9 mouse cellular contexts compared by ENCODE assay signal in genomic region chrX:153007021-153007684, GRCm38 (mm10). TPM values are rescaled to one million over a fixed set of nuclear protein-coding genes. Genes with fewer than 3 reads are reported as not detected.
DNase-seq lines count a peak whose midpoint lies in the region; ATAC-seq and TF ChIP-seq lines count a peak whose summit lies in the region.
"Had no signal": no experiment of that assay in that cellular context is flagged by ENCODE, and none has a peak within 500 bp of the region (broad histone marks: within the 10 kb centered on the region; RNA-seq: fewer than 3 reads in every experiment).

No protein-coding gene starts in this region.

- DNase-seq in A20 (ENCODE audit: low read depth, low spot score), result peak; percentile 70
- DNase-seq in brain, embryonic 14.5 days (ENCODE audit: low read depth), result peak; percentile 78
- DNase-seq in liver, adult 2 months (ENCODE audit: extremely low read depth, low read depth, low spot score), result peak; percentile 18
- DNase-seq in midbrain, postnatal 0 days (ENCODE audit: low spot score), result peak; percentile 50
- peak; percentile 25 for DNase-seq in splenic B cell, adult 2 months (ENCODE audit: low read depth, low spot score)

- H3K4me3 ChIP-seq in heart, embryonic 12.5 days, result peak overlapping the region; percentile 67
- peak overlapping the region; percentile 63 for H3K4me3 ChIP-seq in kidney, embryonic 15.5 days (replicated peaks)
- peak overlapping the region; percentile 99 for H3K4me3 ChIP-seq in liver, adult 2 months (ENCODE audit: insufficient read depth, low read depth, low read length)
- H3K4me3 ChIP-seq in midbrain, postnatal 0 days (ENCODE audit: low read depth, low read length), result peak overlapping the region; percentile 49

- no peaks in the 10 kb centered on the region for H3K27me3 ChIP-seq in heart, embryonic 12.5 days (replicated peaks)
- H3K27me3 ChIP-seq in kidney, embryonic 15.5 days, result peaks cover 23% of the 10 kb centered on the region; the same call in 1 of the 2 replicates
- H3K27me3 ChIP-seq in liver, adult 2 months (ENCODE audit: control insufficient read depth, insufficient read depth, low read length), result no peaks in the 10 kb centered on the region
- H3K27me3 ChIP-seq in midbrain, postnatal 0 days (ENCODE audit: insufficient read depth, low read length), result no peaks in the 10 kb centered on the region
- no peaks in the 10 kb centered on the region for H3K27me3 ChIP-seq in splenic B cell, adult 2 months (ENCODE audit: control insufficient read depth, insufficient read depth, low read length, poor library complexity, severe bottlenecking)

- peak; percentile 91 for ATAC-seq in erythroblast, adult 5-6 weeks (replicated peaks; ENCODE audit: low FRiP score, poor library complexity, severe bottlenecking)
- ATAC-seq in heart, embryonic 12.5 days (ENCODE audit: insufficient number of reproducible peaks, low FRiP score), result peak; percentile 90
- ATAC-seq in kidney, embryonic 15.5 days (replicated peaks; ENCODE audit: low FRiP score), result peak; percentile 91
- ATAC-seq in midbrain, postnatal 0 days (ENCODE audit: low FRiP score), result peak; percentile 89

- 13% methylated on average over 55 of the region's 58 CpGs for WGBS in heart, embryonic 12.5 days
- 23% methylated on average over 57 of the region's 58 CpGs for WGBS in kidney, embryonic 15.5 days
- WGBS in liver, adult 2 months, result 0% methylated on average over 42 of the region's 58 CpGs
- 35% methylated on average over 54 of the region's 58 CpGs for WGBS in midbrain, postnatal 0 days

- no peaks in the 10 kb centered on the region for H3K36me3 ChIP-seq in heart, embryonic 12.5 days
- no peaks in the 10 kb centered on the region for H3K36me3 ChIP-seq in kidney, embryonic 15.5 days
- no peaks in the 10 kb centered on the region for H3K36me3 ChIP-seq in liver, adult 2 months (ENCODE audit: control insufficient read depth, insufficient read depth, low read length)
- H3K36me3 ChIP-seq in midbrain, postnatal 0 days (ENCODE audit: insufficient read depth, low read length), result no peaks in the 10 kb centered on the region
- no peaks in the 10 kb centered on the region for H3K36me3 ChIP-seq in splenic B cell, adult 2 months (ENCODE audit: control insufficient read depth, insufficient read depth, low read length, poor library complexity, severe bottlenecking)

- peak overlapping the region; percentile 75 for H3K4me2 ChIP-seq in heart, embryonic 12.5 days
- peak overlapping the region; percentile 69 for H3K4me2 ChIP-seq in kidney, embryonic 15.5 days
- H3K4me2 ChIP-seq in midbrain, postnatal 0 days (ENCODE audit: low read depth, low read length, poor library complexity, severe bottlenecking), result peak overlapping the region; percentile 58

- peak; percentile 41; the same call in 1 of the 2 replicates for TF ChIP-seq POLR2A in brain, embryonic 14.5 days (IDR thresholded peaks at IDR 0.05; ENCODE audit: borderline replicate concordance, extremely low read depth, insufficient read depth, insufficient read length, poor library complexity, severe bottlenecking)
- TF ChIP-seq POLR2A in liver, adult 2 months (IDR thresholded peaks at IDR 0.05; ENCODE audit: extremely low read depth, insufficient read depth, low read length), result no peak

- no peaks in the 10 kb centered on the region for H3K4me1 ChIP-seq in heart, embryonic 12.5 days (replicated peaks)
- 0 out of 2 replicates have a peak, but pooled peaks cover 2% of the 10 kb centered on the region for H3K4me1 ChIP-seq in kidney, embryonic 15.5 days
- H3K4me1 ChIP-seq in liver, adult 2 months (ENCODE audit: control insufficient read depth, insufficient read depth, low read length), result no peaks in the 10 kb centered on the region
- no peaks in the 10 kb centered on the region for H3K4me1 ChIP-seq in midbrain, postnatal 0 days (ENCODE audit: insufficient read depth, low read length)

- no peak for TF ChIP-seq CTCF in brain, embryonic 14.5 days (IDR thresholded peaks at IDR 0.05; ENCODE audit: borderline replicate concordance, extremely low read depth, insufficient read depth, insufficient read length)
- TF ChIP-seq CTCF in liver, adult 2 months (IDR thresholded peaks at IDR 0.05; ENCODE audit: low read depth, low read length), result no peak
- TF ChIP-seq CTCF in midbrain, postnatal 0 days (IDR thresholded peaks at IDR 0.05), result no peak

- H3K27ac ChIP-seq in heart, embryonic 12.5 days (ENCODE audit: poor library complexity, severe bottlenecking), result peak overlapping the region; percentile 73
- peak overlapping the region; percentile 64 for H3K27ac ChIP-seq in kidney, embryonic 15.5 days
- peak overlapping the region; percentile 37 for H3K27ac ChIP-seq in liver, adult 2 months (replicated peaks; ENCODE audit: insufficient read depth, low read depth, low read length)
- peak overlapping the region; percentile 81 for H3K27ac ChIP-seq in midbrain, postnatal 0 days (ENCODE audit: low read depth, low read length)

- H3K9ac ChIP-seq in heart, embryonic 12.5 days, result peak overlapping the region; percentile 72
- peak overlapping the region; percentile 38 for H3K9ac ChIP-seq in kidney, embryonic 15.5 days
- peak overlapping the region; percentile 68 for H3K9ac ChIP-seq in liver, adult 2 months (ENCODE audit: low read depth, low read length)
- H3K9ac ChIP-seq in midbrain, postnatal 0 days (replicated peaks; ENCODE audit: low read length, poor library complexity, severe bottlenecking), result peak overlapping the region; percentile 63

- 0 out of 2 replicates have a peak, but pooled peaks cover 5% of the 10 kb centered on the region for H3K9me3 ChIP-seq in heart, embryonic 12.5 days (replicated peaks)
- no peaks in the 10 kb centered on the region for H3K9me3 ChIP-seq in kidney, embryonic 15.5 days (replicated peaks)
- no peaks in the 10 kb centered on the region for H3K9me3 ChIP-seq in midbrain, postnatal 0 days (ENCODE audit: low read length)

- no peaks in the 10 kb centered on the region for H3K79me2 ChIP-seq in liver, adult 2 months (ENCODE audit: control insufficient read depth, insufficient read depth, low read length)

RNA-seq across cellular contexts. Expression of gene Usp51, which starts 0.9 kb away (rescaled TPM):
- polyA plus RNA-seq in brain, embryonic 14.5 days (2012; rRNA removed), result 1.8 and 2.3 TPM in 2 replicates
- not detected in 2 replicates for total RNA-seq in erythroblast, adult 5-6 weeks (2015; ENCODE audit: low replicate concordance)
- not detected in 2 replicates for total RNA-seq in erythroblast, adult 5-6 weeks (2017; ENCODE audit: low replicate concordance)
- polyA plus RNA-seq in heart, embryonic 12.5 days (2016; fragmentation: Nextera tagmentation; extraction: Ambion mirVana), result 0.96 and 1.5 TPM in 2 replicates
- 0.95 and 1.2 TPM in 2 replicates for polyA plus RNA-seq in kidney, embryonic 15.5 days (2015; fragmentation: Nextera tagmentation; extraction: Ambion mirVana)
- 0.07 TPM in 1 of 2 replicates, not detected in the other for total RNA-seq in liver, adult 2 months (2014; rRNA removed)
- polyA plus RNA-seq in liver, adult 2 months (2012; rRNA removed), result not detected in 2 replicates
- total RNA-seq in midbrain, postnatal 0 days (2014; rRNA removed), result 2.4 and 5.4 TPM in 2 replicates
- polyA plus RNA-seq in midbrain, postnatal 0 days (2015; fragmentation: Nextera tagmentation; extraction: Ambion mirVana), result 3.4 and 3.9 TPM in 2 replicates
- polyA plus RNA-seq: C2C12 had no signal

RNA-seq across cellular contexts. Expression of gene Mageh1, which starts 30.2 kb away (rescaled TPM):
- 77.9 and 89.3 TPM in 2 replicates for polyA plus RNA-seq in brain, embryonic 14.5 days (2012; rRNA removed)
- total RNA-seq in erythroblast, adult 5-6 weeks (2015; ENCODE audit: low replicate concordance), result not detected in 2 replicates
- not detected in 2 replicates for total RNA-seq in erythroblast, adult 5-6 weeks (2017; ENCODE audit: low replicate concordance)
- polyA plus RNA-seq in heart, embryonic 12.5 days (2016; fragmentation: Nextera tagmentation; extraction: Ambion mirVana), result 32.8 and 34.1 TPM in 2 replicates
- polyA plus RNA-seq in kidney, embryonic 15.5 days (2015; fragmentation: Nextera tagmentation; extraction: Ambion mirVana), result 51.9 and 52.6 TPM in 2 replicates
- total RNA-seq in liver, adult 2 months (2014; rRNA removed), result 4.4 and 4.8 TPM in 2 replicates
- 1.4 TPM in 2 replicates for polyA plus RNA-seq in liver, adult 2 months (2012; rRNA removed)
- total RNA-seq in midbrain, postnatal 0 days (2014; rRNA removed), result 97.4 and 116 TPM in 2 replicates
- polyA plus RNA-seq in midbrain, postnatal 0 days (2015; fragmentation: Nextera tagmentation; extraction: Ambion mirVana), result 151 and 155 TPM in 2 replicates

Comparison
In these comparisons a context has a peak if more than half of its experiments do, and no peak if none do; other contexts are left out.
1. Peak in every context shown above with its lines: DNase-seq, ATAC-seq, H3K4me3 ChIP-seq and H3K27ac ChIP-seq.
2. DNase-seq: peak in every context shown above with its lines; median percentile 78 in brain, embryonic 14.5 days; 70 in A20; 50 in midbrain, postnatal 0 days; 25 in splenic B cell, adult 2 months; 18 in liver, adult 2 months.
3. H3K4me3 ChIP-seq: peak in every context shown above with its lines; median percentile 99 in liver, adult 2 months; 67 in heart, embryonic 12.5 days; 63 in kidney, embryonic 15.5 days; 49 in midbrain, postnatal 0 days.
4. RNA of gene Mageh1, which starts 30.2 kb away (polyA plus RNA-seq): 151 to 155 TPM in midbrain, postnatal 0 days, 77.9 to 89.3 TPM in brain, embryonic 14.5 days, 51.9 to 52.6 TPM in kidney, embryonic 15.5 days and 32.8 to 34.1 TPM in heart, embryonic 12.5 days; 1.4 TPM in liver, adult 2 months; every median in the first group is over 10 times any median in the second.